In genomic region chr16:24199408-24200167, GRCm38 (mm10) we compare ENCODE assay signal across 16 mouse cellular contexts.
DNase-seq lines count a peak whose midpoint lies in the region; TF ChIP-seq lines count a peak whose summit lies in the region.
"Had no signal": no experiment of that assay in that cellular context is flagged by ENCODE, and none has a peak within 500 bp of the region (broad histone marks: within the 10 kb centered on the region; RNA-seq: fewer than 3 reads in every experiment).

No protein-coding gene starts in this region.

- H3K36me3 ChIP-seq in liver, adult 2 months (ENCODE audit: control insufficient read depth, insufficient read depth, low read length): no peaks in the 10 kb centered on the region
- H3K36me3 ChIP-seq: midbrain, embryonic 12.5 days; neural tube, embryonic 13.5 days had no signal

- intact Hi-C loops in gastrocnemius, adult 2 months (cut with DNase I): loop anchor here (10.0 kb wide), 1 partner anchor 865 kb away; no protein-coding TSS in a partner anchor

- no peak overlapping the region for H3K4me3 ChIP-seq in gastrocnemius, adult 2 months
- no peak overlapping the region for H3K4me3 ChIP-seq in liver, adult 2 months (ENCODE audit: insufficient read depth, low read depth, low read length)
- H3K4me3 ChIP-seq: midbrain, embryonic 12.5 days; neural tube, embryonic 13.5 days had no signal

- no peak for TF ChIP-seq CTCF in gastrocnemius, adult 2 months (IDR thresholded peaks at IDR 0.05)
- TF ChIP-seq CTCF in liver, adult 2 months (IDR thresholded peaks at IDR 0.05; ENCODE audit: low read depth, low read length): no peak

- H3K9ac ChIP-seq in liver, adult 2 months (ENCODE audit: low read depth, low read length): peak overlapping the region; percentile 64; the same call in 1 of the 2 replicates
- H3K9ac ChIP-seq: forebrain, postnatal 0 days; hindbrain, embryonic 14.5 days; midbrain, embryonic 12.5 days; neural tube, embryonic 13.5 days had no signal

- H3K79me2 ChIP-seq in liver, adult 2 months (ENCODE audit: control insufficient read depth, insufficient read depth, low read length): no peaks in the 10 kb centered on the region

- DNase-seq in gastrocnemius, adult 2 months: no peak
- no peak for DNase-seq in gastrocnemius, postnatal 25 days
- DNase-seq in adrenal gland, adult 8-10 months: peak; percentile 80
- peak; percentile 99 for DNase-seq in liver, adult 2 months (ENCODE audit: extremely low read depth, low read depth, low spot score)
- peak; percentile 60 to 70 for DNase-seq in monocyte, adult 2 months (ENCODE audit: low read depth in 1 of 2, low spot score in 2 of 2)
- no peak for DNase-seq in cerebellum, adult 11 months
- DNase-seq in embryo, embryonic 9.5 days (ENCODE audit: extremely low spot score): no peak
- DNase-seq in layer of hippocampus, postnatal 25 days (ENCODE audit: extremely low spot score in 1 of 2, low spot score in 1 of 2): no peak
- DNase-seq: cerebellum, postnatal 25 days; forebrain, postnatal 0 days; kidney, postnatal 14 days; left cerebral cortex, postnatal 4 days; right cerebral cortex, postnatal 14 days had no signal

- no peak for TF ChIP-seq POLR2A in liver, adult 2 months (IDR thresholded peaks at IDR 0.05; ENCODE audit: extremely low read depth, insufficient read depth, low read length)

- H3K27me3 ChIP-seq in liver, adult 2 months (ENCODE audit: control insufficient read depth, insufficient read depth, low read length): no peaks in the 10 kb centered on the region
- H3K27me3 ChIP-seq: midbrain, embryonic 12.5 days; neural tube, embryonic 13.5 days had no signal

- WGBS in liver, adult 2 months: 19% methylated on average over 18 of the region's 18 CpGs

- peak overlapping the region; percentile 35 for H3K27ac ChIP-seq in gastrocnemius, adult 2 months
- peak overlapping the region; percentile 96 for H3K27ac ChIP-seq in liver, adult 2 months (replicated peaks; ENCODE audit: insufficient read depth, low read depth, low read length)
- H3K27ac ChIP-seq: hindbrain, embryonic 14.5 days; midbrain, embryonic 12.5 days; neural tube, embryonic 13.5 days had no signal

- peaks cover 10% of the 10 kb centered on the region for H3K4me1 ChIP-seq in liver, adult 2 months (ENCODE audit: control insufficient read depth, insufficient read depth, low read length)
- H3K4me1 ChIP-seq: midbrain, embryonic 12.5 days; neural tube, embryonic 13.5 days had no signal

Comparison
In these comparisons a context has a peak if more than half of its experiments do, and no peak if none do; other contexts are left out.
1. DNase-seq: peak in adrenal gland, adult 8-10 months (single experiment), liver, adult 2 months (single experiment) and monocyte, adult 2 months (2 of 2); none in gastrocnemius, adult 2 months (single experiment), gastrocnemius, postnatal 25 days (single experiment), cerebellum, adult 11 months (single experiment), embryo, embryonic 9.5 days (single experiment) and layer of hippocampus, postnatal 25 days (0 of 2).